Mouse (Mus musculus) monocyte, adult 5-6 weeks (primary cell): ENCODE data around the gene Sap30bp. TPM values are rescaled to one million over a fixed set of nuclear protein-coding genes. Genes with fewer than 3 reads are reported as not detected.

ENCODE experiments used
- ATAC-seq: fragments of 153-309, 156-312 bp; replicated peaks from 2 replicates; pipeline ENCODE4 v1.8.0; 2017; ENCODE audit warnings: mild to moderate bottlenecking; ENCODE audit not compliant: low TSS enrichment, insufficient number of reproducible peaks, severe bottlenecking, poor library complexity, low FRiP score
- total RNA-seq: library from RNA; stranded (forward); fragments of 200-1000, 200-491, 200-594 nt; gene quantifications from 3 replicates; pipeline ENCODE4 v1.2.3, GENCODE M21; 2017

Sap30bp gene
- total RNA-seq, 1 experiment from 2014 or later = 121 TPM

DNA sequence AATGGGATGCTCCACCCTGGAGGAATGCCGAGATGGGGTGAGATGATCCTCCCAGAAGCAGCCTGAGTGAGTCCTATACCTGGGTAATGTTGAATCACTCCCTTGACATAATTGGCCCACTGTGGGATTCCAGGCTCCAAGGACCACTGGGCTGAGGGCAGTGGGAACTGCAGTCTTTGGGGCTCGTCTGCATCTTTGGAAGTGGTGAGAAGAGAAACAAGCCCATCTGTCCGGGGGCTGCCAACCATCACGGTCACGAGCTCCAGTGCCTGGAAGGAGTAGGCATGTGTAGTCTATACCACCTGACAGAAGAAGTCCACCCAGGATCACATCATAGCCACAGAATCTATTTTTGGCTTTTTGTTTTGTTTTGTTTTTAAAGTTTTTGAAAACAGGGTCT lies 77.9 kb downstream of the Sap30bp start:
- no peak for ATAC-seq

DNA sequence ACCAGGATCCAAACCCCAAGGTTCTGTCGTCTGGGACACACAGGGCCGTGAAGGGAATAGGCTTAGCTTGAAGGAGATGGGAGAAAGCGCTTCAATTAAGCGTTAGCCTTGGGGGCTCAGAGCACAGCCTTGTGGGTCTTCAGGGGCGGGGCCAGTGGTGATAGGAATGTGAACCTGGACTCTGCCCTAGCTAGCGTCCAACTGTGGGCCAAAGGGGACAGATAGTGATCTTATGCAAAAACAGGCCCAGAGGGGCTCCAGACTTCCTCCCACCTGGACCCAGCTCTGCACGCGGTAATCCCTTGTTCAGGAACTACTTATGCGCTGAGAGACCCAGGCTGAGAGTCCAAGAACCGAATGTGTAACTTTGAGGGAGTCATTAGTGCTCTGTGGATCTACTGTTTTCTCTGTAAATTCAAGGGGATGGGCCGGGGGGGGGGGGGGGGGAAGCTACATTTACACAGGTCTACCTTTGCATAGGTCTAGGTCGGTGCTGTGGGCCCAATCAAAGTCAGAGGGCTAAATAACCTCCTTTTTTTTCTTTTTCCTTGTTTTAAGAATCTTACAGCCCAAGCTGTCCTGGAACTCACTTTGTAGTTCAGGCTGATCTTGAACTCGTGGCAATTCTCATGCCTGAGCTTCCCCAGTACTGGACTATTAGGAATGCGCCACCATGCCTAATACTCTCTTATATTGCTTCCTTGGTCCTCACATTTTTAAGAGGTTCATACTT lies 78.6 kb downstream of the Sap30bp start:
- no peak for ATAC-seq

- ATAC-seq = peak; percentile 69
Observed at GRCm38 (mm10) chr11:116012262-116012947, 79.3 kb downstream of the Sap30bp start, which contains the start of gene Galk1. Gene Galk1, minus strand, starts transcription at chr11:116012719.

DNA sequence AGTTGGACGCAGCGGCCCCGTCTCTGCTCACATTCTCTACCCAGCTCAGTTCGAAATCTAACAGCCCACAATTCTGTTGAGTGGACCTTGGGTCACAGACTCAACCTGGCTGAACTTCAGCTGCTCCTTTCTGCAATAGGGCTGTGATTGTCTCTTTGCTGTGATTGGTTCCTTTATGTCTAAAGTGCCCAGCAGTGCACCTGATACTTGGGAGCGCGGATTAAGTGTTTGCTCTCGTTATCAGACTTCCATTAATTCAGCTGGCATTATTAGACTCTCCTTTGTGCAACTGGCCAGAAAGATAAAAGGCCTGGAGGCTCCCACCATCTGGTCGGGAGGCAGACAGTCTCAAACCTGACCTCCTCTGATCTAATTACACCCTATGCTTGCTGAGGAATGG lies 81.7 kb downstream of the Sap30bp start:
- ATAC-seq = no peak

Other genes starting within 250 kb of the Sap30bp start
- gene Grb2, start 224.7 kb upstream of the Sap30bp start, total RNA-seq = 28.1 to 56.7 TPM (median 47.2 TPM) in 3 replicates
- 10.8 to 33.1 TPM (median 10.9 TPM) in 3 replicates for gene Tmem94, start 167.8 kb upstream of the Sap30bp start, total RNA-seq
- 0.19 to 5.1 TPM (median 0.78 TPM) in 3 replicates for gene Caskin2, start 119.6 kb upstream of the Sap30bp start, total RNA-seq
- gene Tsen54, start 118.6 kb upstream of the Sap30bp start, total RNA-seq = 6.3 to 11.7 TPM (median 7.3 TPM) in 3 replicates
- gene Llgl2, start 109.2 kb upstream of the Sap30bp start, total RNA-seq = 10.4 to 25.9 TPM (median 10.7 TPM) in 3 replicates
- gene Myo15b, start 74.9 kb upstream of the Sap30bp start, total RNA-seq = not detected in 3 replicates
- gene Smim5, start 33.3 kb upstream of the Sap30bp start, total RNA-seq = 0.87 to 5.0 TPM (median 0.96 TPM) in 3 replicates
- gene Smim6, start 21.3 kb upstream of the Sap30bp start, total RNA-seq = 0.49 TPM in 1 of 3 replicates, not detected in the others
- 16.2 to 25.6 TPM (median 23.2 TPM) in 3 replicates for gene Recql5, start 195 bp downstream of the Sap30bp start, total RNA-seq
- gene Itgb4, start 41.4 kb downstream of the Sap30bp start, total RNA-seq = not detected in 3 replicates
- gene Galk1, start 79.4 kb downstream of the Sap30bp start, total RNA-seq = 3.6 to 6.4 TPM (median 5.8 TPM) in 3 replicates
- gene H3f3b, start 94.7 kb downstream of the Sap30bp start, total RNA-seq = 1,370 to 2,118 TPM (median 2,068 TPM) in 3 replicates
- 8.3 to 18.3 TPM (median 11.6 TPM) in 3 replicates for gene Unk, start 97.0 kb downstream of the Sap30bp start, total RNA-seq
- gene Unc13d, start 144.7 kb downstream of the Sap30bp start, total RNA-seq = 27.7 to 53.1 TPM (median 29.1 TPM) in 3 replicates
- 59.0 to 73.8 TPM (median 62.7 TPM) in 3 replicates for gene Wbp2, start 153.7 kb downstream of the Sap30bp start, total RNA-seq
- gene Trim47, start 193.9 kb downstream of the Sap30bp start, total RNA-seq = not detected in 3 replicates
- gene Trim65, start 197.8 kb downstream of the Sap30bp start, total RNA-seq = 13.9 to 23.1 TPM (median 20.1 TPM) in 3 replicates
- gene Mrpl38, start 205.6 kb downstream of the Sap30bp start, total RNA-seq = 10.7 to 28.4 TPM (median 15.3 TPM) in 3 replicates
- gene Fbf1, start 234.9 kb downstream of the Sap30bp start, total RNA-seq = 12.9 to 31.1 TPM (median 16.4 TPM) in 3 replicates